Mouse (Mus musculus) bone marrow, adult 2 months (tissue): ENCODE results near the gene Vmn1r27. TPM values are rescaled to one million over a fixed set of nuclear protein-coding genes. Genes with fewer than 3 reads are reported as not detected.

ENCODE experiments used
- H3K27ac ChIP-seq: fragments of 200-500 bp; 2 replicates; pipeline ENCODE4 v1.5.1; 2012; ENCODE audit warnings: low read depth, mild to moderate bottlenecking, control low read depth, inconsistent platforms, low read length; ENCODE audit not compliant: control insufficient read depth, poor library complexity, insufficient read depth
- H3K4me1 ChIP-seq: fragments of 200-500 bp; 2 replicates; pipeline ENCODE4 v1.6.1; 2011; ENCODE audit warnings: low read length; ENCODE audit not compliant: control insufficient read depth, insufficient read depth
- H3K4me3 ChIP-seq: fragments of 200-500 bp; replicated peaks from 2 replicates; pipeline ENCODE3; 2011; ENCODE audit warnings: mild to moderate bottlenecking, low read depth, low read length, control low read depth; ENCODE audit not compliant: control insufficient read depth
- CTCF ChIP-seq: fragments of 200-500 bp; IDR thresholded peaks from 2 replicates; pipeline ENCODE4 v1.5.1; 2011; ENCODE audit warnings: low read length, control low read depth; ENCODE audit not compliant: control insufficient read depth, insufficient read depth
- POLR2A ChIP-seq: fragments of 200-500 bp; IDR thresholded peaks from 2 replicates; pipeline ENCODE4 v1.6.1; 2011; ENCODE audit warnings: low read depth, mild to moderate bottlenecking, control low read depth, low read length, borderline replicate concordance; ENCODE audit not compliant: control insufficient read depth
- WGBS: fragments of 180-500 bp; shearing (Covaris S2); methylation state at CpG from one replicate; pipeline ENCODE4 v1.1.7; 2018; 5-methylcytosine and 5-hydroxymethylcytosine counted together
- polyA plus RNA-seq: library from polyadenylated mRNA; stranded (reverse); fragments of >200 nt; gene quantifications from 2 replicates; pipeline ENCODE4 v1.2.4, GENCODE M21; 2011; ENCODE audit warnings: low replicate concordance; ENCODE audit not compliant: missing spikeins, insufficient read depth, insufficient read length

The Vmn1r27 gene
- not detected in 2 replicates for polyA plus RNA-seq

- no peak for TF ChIP-seq POLR2A
- TF ChIP-seq CTCF, result no peak
- Histone ChIP-seq H3K4me3 (no peak within 1 kb of the TSS), H3K27ac (no peak within 1 kb of the TSS), H3K4me1 (no peaks in the 10 kb centered on the region)
- WGBS, result 58% methylated on average over 2 of the region's 2 CpGs
Measured at GRCm38 (mm10) chr6:58218721-58219120, at the start of gene Vmn1r27. Gene Vmn1r27 (minus strand): TSS chr6:58218821.

GRCm38 (mm10) chr6:58261737-58262136 lies 43.1 kb upstream of the Vmn1r27 start, which contains the start of gene Vmn1r28:
Gene Vmn1r28 (plus strand): TSS chr6:58262037.
- 88% methylated on average over 1 of the region's 1 CpGs for WGBS
- Histone ChIP-seq H3K27ac (no peak within 1 kb of the TSS), H3K4me3 (no peak within 1 kb of the TSS), H3K4me1 (no peaks in the 10 kb centered on the region)
- TF ChIP-seq POLR2A (no peak), CTCF (no peak)

DNA sequence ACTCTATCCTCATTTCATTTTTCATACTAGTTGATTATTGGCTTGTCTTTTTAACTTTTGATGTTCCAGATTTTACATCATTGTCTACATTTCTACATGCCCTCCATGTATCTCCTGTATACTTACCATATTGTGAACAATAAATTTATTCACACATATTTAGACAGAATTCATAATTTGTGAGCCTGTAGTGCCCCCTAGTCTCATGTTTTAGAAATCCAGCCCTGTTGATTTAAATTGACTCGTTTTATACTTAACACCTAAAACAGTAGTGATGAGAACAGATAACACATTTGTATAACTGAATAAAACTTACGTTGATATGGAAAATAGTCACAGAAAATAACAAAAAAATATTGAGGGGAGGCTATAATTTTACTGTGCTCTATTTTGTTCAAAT lies 2.5 kb downstream of the Vmn1r27 start:
- 68% methylated on average over 2 of the region's 2 CpGs for WGBS
- H3K4me1 ChIP-seq, result no peaks in the 10 kb centered on the region

More for the DNA sequence above, 2.5 kb downstream of the Vmn1r27 start:
- TF ChIP-seq POLR2A (no peak), CTCF (no peak)
- Histone ChIP-seq H3K27ac (no peak overlapping the region), H3K4me3 (no peak overlapping the region)

Other genes starting within 250 kb of the Vmn1r27 start
- not detected in 2 replicates for gene Vmn1r25, start 238.0 kb downstream of the Vmn1r27 start, polyA plus RNA-seq
- gene Vmn1r26, start 203.7 kb downstream of the Vmn1r27 start, polyA plus RNA-seq, result not detected in 2 replicates
- 0.17 TPM in 1 of 2 replicates, not detected in the other for gene Vmn1r28, start 43.2 kb upstream of the Vmn1r27 start, polyA plus RNA-seq
- not detected in 2 replicates for gene Vmn1r29, start 82.7 kb upstream of the Vmn1r27 start, polyA plus RNA-seq
- not detected in 2 replicates for gene Vmn1r30, start 224.6 kb upstream of the Vmn1r27 start, polyA plus RNA-seq